Comparison of ENCODE assay signal across 32 mouse cellular contexts in genomic region chr5:50820674-50821073, GRCm38 (mm10).
"Had no signal": no experiment of that assay in that cellular context is flagged by ENCODE, and none has a peak within 500 bp of the region (broad histone marks: within the 10 kb centered on the region; RNA-seq: fewer than 3 reads in every experiment).

No protein-coding gene starts in this region.

- H3K9ac ChIP-seq: limb, embryonic 12.5 days; limb, embryonic 13.5 days; limb, embryonic 15.5 days; liver, embryonic 12.5 days; liver, embryonic 13.5 days; liver, embryonic 14.5 days; liver, embryonic 15.5 days; liver, postnatal 0 days; lung, embryonic 14.5 days; lung, embryonic 15.5 days; midbrain, embryonic 12.5 days; midbrain, embryonic 13.5 days; midbrain, embryonic 15.5 days; neural tube, embryonic 12.5 days had no signal

- H3K36me3 ChIP-seq: limb, embryonic 10.5 days; limb, embryonic 12.5 days; limb, embryonic 13.5 days; limb, embryonic 15.5 days; liver, embryonic 12.5 days; liver, embryonic 13.5 days; liver, embryonic 15.5 days; lung, embryonic 15.5 days; midbrain, embryonic 10.5 days; midbrain, embryonic 12.5 days; midbrain, embryonic 13.5 days; midbrain, embryonic 15.5 days; neural tube, embryonic 12.5 days had no signal

- H3K9me3 ChIP-seq: limb, embryonic 10.5 days; limb, embryonic 12.5 days; limb, embryonic 13.5 days; limb, embryonic 15.5 days; liver, embryonic 12.5 days; liver, embryonic 13.5 days; liver, embryonic 15.5 days; lung, embryonic 15.5 days; megakaryocyte, embryonic 14.5 days; midbrain, embryonic 10.5 days; midbrain, embryonic 12.5 days; midbrain, embryonic 13.5 days; midbrain, embryonic 15.5 days; neural tube, embryonic 12.5 days had no signal

- ATAC-seq: liver, embryonic 12.5 days; liver, postnatal 0 days; lung, postnatal 0 days; midbrain, embryonic 13.5 days; midbrain, embryonic 15.5 days; midbrain, embryonic 16.5 days had no signal

- H3K4me1 ChIP-seq: limb, embryonic 10.5 days; limb, embryonic 12.5 days; limb, embryonic 13.5 days; limb, embryonic 15.5 days; liver, embryonic 12.5 days; liver, embryonic 13.5 days; liver, embryonic 15.5 days; lung, embryonic 15.5 days; megakaryocyte, embryonic 14.5 days; midbrain, embryonic 10.5 days; midbrain, embryonic 12.5 days; midbrain, embryonic 13.5 days; midbrain, embryonic 15.5 days; neural tube, embryonic 12.5 days had no signal

- DNase-seq: left cerebral cortex, postnatal 4 days; liver; liver, embryonic 13.5 days; liver, postnatal 0 days; lung, adult 18-20 months; lung, adult 2 months; lung, embryonic 14.5 days; lung, postnatal 10 days; lung, postnatal 14 days; lung, postnatal 36 days; lung, postnatal 4 days; midbrain, embryonic 14.5 days had no signal

- H3K27me3 ChIP-seq: limb, embryonic 12.5 days; limb, embryonic 13.5 days; limb, embryonic 15.5 days; liver, embryonic 12.5 days; liver, embryonic 13.5 days; liver, embryonic 15.5 days; lung, embryonic 15.5 days; megakaryocyte, embryonic 14.5 days; midbrain, embryonic 12.5 days; midbrain, embryonic 13.5 days; midbrain, embryonic 15.5 days; neural tube, embryonic 12.5 days had no signal

- H3K4me3 ChIP-seq: limb, embryonic 10.5 days; limb, embryonic 12.5 days; limb, embryonic 13.5 days; limb, embryonic 15.5 days; liver, embryonic 12.5 days; liver, embryonic 13.5 days; liver, embryonic 15.5 days; lung, embryonic 15.5 days; megakaryocyte, embryonic 14.5 days; midbrain, embryonic 10.5 days; midbrain, embryonic 12.5 days; midbrain, embryonic 13.5 days; midbrain, embryonic 15.5 days; myocyte; neural tube, embryonic 12.5 days had no signal

- H3K27ac ChIP-seq: limb, embryonic 10.5 days; limb, embryonic 12.5 days; limb, embryonic 13.5 days; limb, embryonic 15.5 days; liver, embryonic 12.5 days; liver, embryonic 13.5 days; liver, embryonic 14.5 days; liver, embryonic 15.5 days; lung, embryonic 15.5 days; macrophage; midbrain, embryonic 10.5 days; midbrain, embryonic 12.5 days; midbrain, embryonic 13.5 days; midbrain, embryonic 15.5 days; neural tube, embryonic 12.5 days had no signal

- H3K4me2 ChIP-seq: limb, embryonic 12.5 days; limb, embryonic 13.5 days; limb, embryonic 15.5 days; liver, embryonic 11.5 days; liver, embryonic 12.5 days; liver, embryonic 13.5 days; liver, embryonic 15.5 days; lung, embryonic 14.5 days; lung, embryonic 15.5 days; midbrain, embryonic 11.5 days; midbrain, embryonic 12.5 days; midbrain, embryonic 13.5 days; midbrain, embryonic 15.5 days; neural tube, embryonic 12.5 days had no signal
